Mouse (Mus musculus) urinary bladder, postnatal 4 days (tissue): Measurements from ENCODE around the gene Copg2.
"Not testable (repeated sequence)": the region's sequence is repeated elsewhere in the genome, so short reads cannot be mapped to it uniquely, and the experiment has no call there.

Experiments
- DNase-seq, 2 experiments: peaks; one replicate each; pipeline ENCODE4 v3.0.0; 2021 to 2022; ENCODE audit warnings: low spot score in 2 of 2

Copg2 gene

DNA sequence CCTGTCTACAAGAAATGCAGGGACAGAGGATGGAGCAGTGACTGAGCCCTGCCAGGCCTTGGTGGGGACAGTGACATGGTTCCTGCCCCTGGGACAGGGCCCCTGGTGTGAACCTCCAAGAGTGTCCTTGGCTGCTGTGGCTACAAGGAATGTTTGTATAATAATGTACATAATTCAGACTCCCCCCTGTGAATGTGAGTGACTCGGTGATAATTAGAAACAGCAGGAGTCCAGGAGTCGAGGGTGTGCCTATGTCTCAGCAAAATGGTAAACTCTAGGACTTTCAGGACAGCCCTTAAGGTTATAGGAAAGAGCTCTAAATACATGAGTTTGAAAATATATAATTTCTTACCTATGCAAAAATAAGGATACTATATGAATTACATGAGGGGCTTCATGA is 64.4 kb downstream of the Copg2 start:
- no peak for DNase-seq

DNA sequence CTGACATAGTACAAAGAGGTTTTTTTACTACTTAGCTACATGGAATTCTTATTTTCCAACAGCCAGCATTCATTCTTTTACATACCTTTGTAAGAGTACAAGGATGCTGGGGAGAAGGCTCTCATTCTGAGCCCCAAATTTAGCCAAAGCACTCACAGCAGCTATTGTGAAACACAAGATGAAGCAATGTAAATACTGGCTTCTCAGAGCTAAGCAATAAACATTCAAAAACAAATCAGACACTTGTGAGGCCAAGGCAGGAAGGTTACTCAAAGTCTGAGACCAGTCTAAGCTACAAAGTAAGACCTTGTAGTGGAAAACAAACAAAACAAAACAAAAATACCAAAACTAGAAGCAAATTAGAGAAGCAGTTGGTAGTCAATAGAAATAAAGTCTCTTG is 83.0 kb downstream of the Copg2 start:
- no peak for DNase-seq

DNA sequence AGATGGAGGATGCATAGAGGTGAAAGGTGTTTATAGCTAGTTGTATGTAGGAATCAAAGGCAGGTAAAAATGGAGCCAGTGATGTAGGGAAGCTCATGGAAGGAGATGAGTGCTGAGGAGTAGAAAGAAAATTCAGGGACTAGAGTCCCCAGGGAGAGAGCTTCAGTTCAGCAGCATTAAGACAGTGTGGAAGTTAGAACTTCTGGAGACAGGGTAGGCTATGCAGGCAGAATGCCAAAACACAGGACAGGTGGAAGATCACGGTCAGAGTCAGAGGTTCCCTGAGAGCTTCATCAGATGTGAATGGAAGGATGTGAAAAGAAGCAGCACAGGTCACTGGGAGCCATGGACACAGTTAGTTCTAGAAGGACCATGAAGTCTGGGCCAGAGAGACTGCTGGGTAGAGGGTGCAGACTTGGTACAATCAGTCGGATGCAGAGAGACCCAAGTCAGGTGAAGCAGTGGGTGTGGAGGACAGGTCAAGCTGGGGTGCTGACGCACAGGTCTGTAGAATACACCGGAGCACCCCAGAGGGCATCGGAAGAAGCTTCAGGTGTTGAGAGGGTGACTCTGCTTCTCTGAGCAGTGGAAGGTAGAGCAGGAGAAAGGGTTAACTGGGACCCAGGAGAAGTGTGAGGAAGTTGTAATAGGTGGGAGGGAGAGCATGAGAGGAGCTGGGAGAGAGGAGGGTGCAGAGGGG is 91.4 kb downstream of the Copg2 start:
- DNase-seq = peak in 1 of 2 experiments; percentile 57

DNA sequence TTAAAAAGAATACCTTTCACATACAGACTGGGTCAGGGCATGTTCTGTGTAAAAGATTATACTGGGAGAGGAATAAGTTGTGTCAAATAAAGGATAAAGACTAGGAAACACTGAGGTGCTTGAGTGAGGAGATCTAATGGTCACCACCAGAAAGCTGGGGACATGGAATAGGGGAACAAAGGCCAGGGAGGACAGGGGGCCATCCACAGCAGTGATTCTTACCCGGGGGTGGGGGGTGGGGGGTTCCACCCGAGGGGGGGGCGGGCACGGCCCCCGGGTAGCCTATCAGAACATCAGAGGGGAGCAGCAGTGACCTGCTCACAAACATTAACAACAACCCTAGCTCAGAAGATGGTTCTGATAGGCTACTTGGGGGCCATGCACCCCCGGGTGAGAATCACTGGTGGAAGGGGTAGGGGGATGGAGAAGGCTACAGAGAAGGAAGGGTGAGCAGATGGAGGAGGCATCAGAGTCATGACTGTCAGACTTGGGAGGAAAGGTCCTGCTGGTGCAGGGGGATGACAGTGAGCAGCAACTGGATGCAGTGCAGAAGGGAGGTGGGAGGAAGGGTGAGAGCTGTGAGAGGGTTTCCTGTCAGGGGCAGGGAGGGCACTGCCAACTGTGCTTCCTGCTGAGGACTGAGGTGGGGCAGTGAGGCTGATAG is 92.1 kb downstream of the Copg2 start:
- peak; percentile 32 to 70 for DNase-seq

DNA sequence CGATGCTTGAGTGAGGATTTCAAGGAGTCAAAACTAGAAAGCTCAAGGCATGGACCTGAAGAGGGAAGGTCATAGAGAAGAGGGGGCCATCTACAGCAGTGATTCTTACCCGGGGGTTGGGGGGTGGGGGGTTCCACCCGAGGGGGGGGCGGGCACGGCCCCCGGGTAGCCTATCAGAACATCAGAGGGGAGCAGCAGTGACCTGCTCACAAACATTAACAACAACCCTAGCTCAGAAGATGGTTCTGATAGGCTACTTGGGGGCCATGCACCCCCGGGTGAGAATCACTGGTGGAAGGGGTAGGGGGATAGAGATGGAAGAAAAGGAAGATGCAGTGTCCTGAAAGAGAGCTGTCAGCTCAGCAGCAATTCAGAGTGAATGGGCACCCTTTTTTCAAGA is 93.7 kb downstream of the Copg2 start:
- not testable (repeated sequence) for DNase-seq

DNA sequence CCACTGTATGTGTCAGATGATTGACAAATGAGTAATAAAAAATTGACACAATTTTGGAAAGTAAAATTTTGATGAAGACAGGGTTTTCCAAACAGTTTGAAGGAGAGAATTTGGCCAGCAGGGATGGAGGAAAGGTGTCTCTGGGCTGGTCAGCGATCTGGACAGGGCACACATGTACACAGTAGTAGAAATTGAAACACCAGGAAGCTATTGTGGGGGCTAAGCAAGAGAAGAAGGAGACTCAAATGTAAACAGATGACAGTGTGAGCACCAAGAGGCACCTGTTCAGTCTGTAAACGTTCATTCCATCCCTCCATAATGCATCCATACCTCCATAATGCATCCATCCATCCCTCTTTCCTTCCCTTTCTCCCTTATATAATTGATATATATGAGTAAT is 145.4 kb downstream of the Copg2 start:
- no peak for DNase-seq

DNA sequence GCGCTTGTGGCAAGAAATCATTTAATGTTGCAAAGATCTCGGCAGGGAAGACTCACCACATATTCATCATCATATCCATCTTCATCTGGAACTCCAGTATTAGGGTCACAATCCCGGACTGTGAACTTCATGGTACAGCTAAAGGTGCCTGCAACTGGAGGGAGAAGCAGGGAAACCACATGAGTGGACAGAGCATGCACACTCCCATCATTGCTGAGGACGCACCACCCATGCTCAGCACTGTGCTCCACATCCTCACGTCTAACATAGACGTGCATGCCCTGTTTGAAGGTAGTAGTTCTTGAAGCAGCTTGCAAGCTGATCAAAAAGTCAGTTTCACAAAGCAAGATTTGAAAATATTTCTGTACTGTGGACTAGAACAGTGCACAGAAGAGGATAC is 146.1 kb downstream of the Copg2 start:
- no peak for DNase-seq

DNA sequence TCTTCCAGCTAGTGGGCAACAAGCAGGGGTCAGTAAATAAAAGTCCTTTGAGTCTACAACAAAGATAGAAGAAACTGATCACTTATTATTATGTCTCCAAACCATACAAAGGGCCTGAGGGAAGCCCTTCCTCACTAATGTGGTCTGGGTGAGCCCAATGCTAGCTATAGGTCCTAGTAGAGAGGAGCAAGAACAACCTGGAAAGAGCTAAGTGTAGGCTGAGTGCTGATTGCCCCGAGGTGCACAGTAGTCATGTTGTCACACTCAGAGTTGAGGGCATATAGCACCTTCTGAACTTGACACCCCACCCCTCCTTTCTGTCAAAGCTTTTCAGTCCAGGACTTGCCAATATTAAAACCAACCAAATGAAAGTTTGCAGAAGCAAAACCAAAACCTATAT is 146.7 kb downstream of the Copg2 start:
- DNase-seq = no peak

DNA sequence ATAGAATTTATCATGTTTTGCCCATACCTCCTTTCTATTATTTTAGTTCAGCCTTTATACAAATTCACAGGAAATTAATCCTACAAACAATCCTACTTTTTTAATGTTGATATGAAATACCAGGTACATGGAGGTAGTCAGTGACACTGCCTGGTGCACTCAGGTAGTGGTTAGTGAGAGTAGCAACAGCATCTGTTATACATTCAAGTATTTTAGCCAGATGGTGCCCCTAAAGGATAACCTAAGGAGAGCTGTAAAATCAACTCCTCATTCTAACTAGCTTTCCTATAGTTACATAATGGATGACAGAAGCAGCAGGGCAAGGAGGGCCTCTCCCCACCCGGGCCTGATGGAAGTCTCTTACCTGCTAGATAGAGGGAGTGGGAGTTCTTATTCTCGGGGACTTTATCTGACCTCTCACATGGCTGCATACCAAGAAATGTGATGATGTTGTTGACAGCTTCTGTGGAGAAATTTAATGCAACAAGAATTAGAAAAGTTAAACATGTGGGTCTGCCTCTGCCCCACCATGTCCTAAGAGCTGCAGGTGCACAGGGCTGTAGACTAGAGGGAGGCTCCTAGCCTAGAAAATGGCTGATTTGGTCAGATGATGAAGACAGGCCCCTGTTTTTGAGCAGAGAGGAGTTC is 147.4 kb downstream of the Copg2 start:
- DNase-seq = no peak

DNA sequence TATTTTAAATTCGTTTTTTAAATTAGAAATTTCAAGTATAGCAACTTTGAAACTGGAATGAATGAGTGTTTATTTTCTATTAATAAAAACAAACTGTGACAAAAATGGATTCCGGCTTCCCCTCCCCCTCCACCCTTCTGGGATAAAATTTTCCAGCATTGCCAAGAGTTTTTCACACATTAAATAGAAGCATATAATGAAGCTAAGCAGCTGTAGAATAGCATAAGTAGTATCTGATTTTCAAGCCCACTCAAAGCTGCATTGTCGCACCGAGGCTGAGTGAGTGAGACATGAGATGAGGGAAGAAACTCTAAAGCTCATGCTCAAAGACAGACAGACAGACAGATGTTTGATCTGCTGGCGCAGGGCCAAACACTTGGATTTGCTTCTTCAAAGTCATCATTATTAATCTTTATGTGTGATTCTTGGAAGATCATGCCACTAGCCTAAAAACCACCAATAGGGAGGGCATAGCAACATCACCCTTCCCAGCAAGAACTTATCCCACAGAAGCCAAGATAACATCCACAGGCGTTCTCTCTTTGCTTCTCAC is 148.2 kb downstream of the Copg2 start:
- no peak for DNase-seq

DNA sequence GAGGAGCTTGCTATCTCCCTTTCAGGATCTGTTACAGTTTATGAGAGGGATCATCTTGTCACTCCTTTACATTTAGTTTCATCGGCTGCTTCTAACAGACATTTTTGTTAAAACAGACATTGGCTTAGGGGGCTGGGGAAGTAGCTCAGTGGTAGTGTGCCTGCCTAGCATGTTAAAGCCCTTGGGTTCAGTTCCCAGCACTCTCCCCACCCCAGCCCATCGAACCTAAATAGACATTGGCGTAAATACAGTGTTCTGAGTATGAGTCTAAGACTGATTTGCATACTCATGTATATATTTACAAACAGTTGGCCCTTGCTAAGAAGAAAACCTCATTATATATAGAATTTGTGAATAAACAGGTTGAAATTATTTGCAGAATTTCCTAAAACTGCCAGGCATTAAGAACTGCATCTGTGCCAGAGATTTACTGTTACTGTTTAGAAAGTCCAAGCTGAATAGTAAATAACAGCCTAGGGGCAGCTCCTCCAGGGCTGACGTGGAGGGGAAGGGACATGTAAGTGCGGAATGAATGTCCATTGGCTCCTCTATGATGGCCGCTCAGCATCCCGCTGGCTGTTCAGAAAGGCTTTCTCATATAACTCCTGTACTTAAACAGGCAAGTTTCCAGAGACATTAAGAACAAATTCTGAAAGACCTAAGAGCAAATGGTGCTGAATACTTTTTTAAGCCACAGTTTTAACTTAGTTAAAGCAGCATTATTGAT is 148.8 kb downstream of the Copg2 start:
- DNase-seq = no peak

DNA sequence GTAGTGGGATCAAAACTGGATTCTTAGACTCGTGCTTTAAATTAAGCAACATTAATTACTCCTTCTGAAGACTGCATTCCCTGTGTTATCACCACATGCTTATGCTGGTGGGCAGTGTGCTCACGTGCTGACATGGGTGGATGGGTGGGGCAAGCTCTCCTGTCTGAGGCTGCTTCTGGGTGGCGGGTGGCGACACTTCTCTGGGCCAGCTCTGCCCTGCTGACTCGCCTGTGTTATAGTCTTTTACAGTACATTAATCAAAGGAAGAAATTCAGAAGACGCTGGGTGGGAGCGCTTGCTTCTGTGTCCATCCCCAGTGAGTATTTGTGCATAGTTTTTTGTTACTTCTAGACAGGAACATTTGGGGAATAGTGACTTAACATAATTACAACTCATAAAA is 151.0 kb downstream of the Copg2 start:
- no peak for DNase-seq

DNA sequence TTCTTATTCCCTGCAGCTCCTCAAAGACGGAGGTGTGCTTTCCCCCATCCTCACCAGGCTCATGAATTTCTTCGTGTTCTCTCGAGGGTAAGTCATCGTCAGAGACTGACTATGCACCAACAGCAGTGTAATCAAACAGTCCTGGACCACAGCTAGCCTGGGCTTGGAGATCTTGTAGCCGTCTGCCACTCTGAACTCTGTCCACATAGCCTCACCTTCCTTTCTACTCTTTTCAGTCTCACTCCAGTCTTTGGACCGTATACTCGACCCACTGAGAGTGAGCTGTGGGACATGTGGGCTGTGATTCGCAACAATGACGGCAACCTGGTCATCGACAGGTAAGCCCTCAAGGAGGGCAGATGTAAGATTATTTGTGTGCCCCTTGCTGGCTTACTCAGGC is 151.7 kb downstream of the Copg2 start:
- DNase-seq = no peak

DNA sequence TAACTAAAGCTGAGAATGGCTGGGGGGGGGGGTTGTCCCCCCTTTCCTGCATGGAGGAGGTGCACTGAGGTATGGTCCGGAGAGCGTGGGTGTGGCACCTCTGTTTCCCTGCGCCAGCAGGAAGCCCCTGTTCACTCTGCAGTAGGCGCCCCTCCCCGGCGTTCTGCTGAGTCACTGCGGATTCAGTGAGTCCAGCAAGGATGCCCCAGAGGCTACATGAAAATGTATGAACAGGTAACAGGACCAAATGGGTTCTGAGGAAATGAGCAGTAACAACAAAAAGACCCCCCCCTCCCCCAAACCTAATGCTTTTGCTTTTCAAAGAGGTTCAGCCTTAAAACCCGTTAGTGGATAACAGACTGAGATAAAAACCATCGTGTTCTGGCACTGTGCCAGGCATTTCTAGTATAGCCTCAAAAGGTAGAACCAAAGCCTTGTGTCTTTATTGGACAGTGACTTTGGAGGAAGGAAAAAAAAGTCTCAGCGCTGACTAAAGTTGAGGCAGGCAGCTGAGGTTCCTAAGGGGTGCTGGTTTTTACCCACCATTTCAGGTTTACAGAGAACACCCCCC is 157.3 kb downstream of the Copg2 start:
- DNase-seq = no peak

DNA sequence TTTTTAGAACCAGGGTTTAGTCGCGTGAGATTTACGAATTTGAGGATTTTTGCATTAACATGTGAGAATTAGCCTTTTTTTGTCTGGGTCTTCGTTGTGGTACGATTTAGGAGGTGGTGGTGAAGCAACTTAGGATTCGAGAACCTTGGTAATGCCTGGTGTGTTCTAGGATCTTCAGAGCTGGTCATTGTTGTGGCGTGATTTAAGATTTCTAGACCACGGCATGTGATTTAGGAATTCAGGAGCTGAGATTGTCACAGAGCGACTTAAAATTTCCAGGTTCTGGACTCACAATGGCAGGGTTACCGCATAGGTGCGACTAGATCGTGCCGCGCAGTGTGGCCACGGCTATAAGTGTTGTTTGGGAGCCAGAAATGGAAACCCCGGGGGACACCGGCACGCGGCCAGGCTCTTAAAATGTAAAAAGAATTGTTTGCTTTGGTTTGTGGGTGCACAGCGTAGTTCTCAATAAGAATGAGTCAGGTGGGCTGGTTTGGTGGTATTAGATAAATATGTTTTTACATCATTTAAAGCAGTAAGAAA is 158.1 kb downstream of the Copg2 start:
- DNase-seq = no peak

DNA sequence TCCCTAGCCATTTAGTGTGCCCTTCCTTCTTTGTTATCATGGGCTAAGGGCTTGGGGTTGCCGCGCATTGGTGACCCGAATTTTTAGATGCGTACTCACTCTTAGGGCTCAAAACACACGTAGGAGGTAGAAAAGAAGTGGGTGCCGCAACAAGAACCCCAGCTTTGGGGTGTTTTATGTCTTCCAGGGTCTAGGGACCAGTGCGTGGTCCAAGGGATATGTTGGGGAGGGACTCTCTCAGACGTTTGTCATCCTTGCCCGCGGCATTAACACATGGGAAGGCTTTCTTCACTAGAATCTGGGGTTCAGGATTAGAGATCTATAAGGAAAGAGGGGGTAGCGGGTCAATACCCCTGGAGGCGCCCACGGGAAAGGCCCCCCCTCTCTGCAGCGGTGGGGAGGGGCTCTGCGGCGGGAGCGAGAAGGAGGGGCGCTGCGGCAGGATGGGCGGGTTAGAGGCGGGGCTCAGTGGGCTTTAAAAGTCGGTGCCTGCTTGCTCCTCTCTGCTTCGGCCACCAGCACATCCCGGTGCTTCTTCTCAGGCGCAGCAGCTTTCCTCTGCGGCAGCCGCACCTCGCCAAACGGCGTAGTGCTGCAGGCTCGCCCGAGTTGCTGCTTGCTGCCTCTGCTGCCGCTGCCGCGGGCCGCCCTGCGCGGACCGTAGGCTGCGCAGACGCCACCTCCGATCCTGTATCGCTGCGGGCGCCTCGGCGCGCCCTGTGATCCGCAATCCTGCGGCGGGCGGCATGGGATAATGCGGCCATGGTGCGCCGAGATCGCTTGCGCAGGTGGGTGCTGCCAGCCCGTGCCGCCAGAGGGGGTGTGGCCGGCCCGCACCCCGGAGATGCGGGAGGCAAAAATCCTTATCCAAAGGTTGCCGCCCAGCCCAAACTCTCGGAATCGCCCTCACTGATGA is 158.8 kb downstream of the Copg2 start:
- peak; percentile 73 to 81 for DNase-seq

DNA sequence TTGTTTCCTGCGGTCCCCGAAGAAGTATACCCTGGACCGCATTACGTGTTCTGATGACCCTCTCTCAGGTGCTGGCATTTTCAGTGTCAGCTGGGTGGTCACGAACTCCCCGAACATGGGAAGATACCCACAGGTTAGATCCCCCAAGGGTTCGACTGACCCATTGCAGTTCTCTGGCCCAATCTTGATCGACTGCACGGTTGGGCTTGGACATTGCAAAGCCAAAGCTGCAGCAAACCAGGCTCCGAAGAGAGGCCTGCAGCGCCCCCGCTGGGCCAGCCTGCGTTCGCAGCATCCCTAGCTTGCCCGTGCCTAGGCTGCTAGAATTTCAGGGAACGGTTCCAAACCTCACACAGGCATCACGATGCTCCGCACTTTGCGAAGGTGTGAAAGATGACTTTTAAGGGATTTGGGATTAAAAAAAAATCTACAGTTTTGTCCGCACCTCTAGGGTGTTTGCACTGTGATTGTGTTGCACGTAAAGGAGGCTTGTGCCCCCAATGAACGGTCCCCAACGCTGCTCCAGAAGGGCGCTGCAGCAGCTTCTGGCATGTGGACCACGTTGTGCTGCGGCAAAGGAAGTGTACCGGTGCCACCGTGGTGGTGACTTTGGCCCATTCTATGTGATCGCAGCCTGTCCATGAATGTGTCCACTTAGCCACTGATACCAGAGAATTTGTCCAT is 159.6 kb downstream of the Copg2 start:
- DNase-seq = peak; percentile 72 to 80

DNA sequence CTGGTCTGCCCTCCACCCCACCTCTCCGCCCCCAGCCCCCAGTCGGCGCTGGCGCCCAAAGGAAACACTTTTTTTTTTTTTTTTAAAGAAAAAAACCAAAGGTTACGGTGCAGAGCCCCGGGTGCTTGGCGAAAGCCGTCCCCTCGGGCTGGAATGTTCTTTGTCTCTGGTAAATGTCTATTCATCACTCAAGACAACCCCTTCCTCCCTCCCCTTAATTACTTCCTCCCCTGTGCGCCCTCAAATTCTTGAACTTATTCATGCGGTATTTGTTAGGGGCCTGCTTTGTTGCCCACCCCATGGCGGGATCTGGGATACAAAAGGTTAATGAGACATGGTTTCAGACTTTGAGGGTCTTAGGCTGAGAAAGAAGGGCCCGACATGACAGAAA is 160.2 kb downstream of the Copg2 start:
- no peak for DNase-seq

DNA sequence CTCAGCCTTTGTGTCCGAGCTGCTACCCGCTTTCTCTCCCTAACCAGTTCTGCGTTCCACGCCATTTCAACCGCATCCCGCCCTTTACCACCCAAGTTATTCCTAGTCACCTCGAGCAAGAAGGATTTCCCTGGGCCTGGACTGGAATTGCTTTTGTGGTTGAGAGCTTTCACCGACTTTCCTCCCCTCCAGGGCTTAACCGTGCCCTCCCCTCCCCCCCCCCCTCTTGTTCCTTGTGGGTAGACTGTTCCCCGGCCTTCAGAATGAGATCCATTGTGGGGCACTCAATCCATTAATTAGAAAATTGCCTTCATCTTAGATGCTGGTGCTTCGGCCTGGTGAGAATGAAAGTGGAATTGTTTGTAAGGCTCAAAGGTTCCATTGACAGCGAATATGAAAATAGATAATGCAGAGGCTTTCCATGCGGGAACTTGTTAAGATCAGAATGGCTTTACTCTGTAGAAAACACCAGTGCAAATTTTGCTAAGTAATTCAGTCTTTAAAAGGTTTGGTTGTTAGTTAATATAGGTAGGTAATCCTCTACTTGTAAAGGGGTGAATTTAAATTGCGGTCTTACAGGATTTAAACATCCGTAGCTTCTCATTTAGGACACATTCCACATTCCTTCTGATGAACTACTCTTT is 160.7 kb downstream of the Copg2 start:
- no peak for DNase-seq
